Mouse (Mus musculus): Measurements from ENCODE around the gene Metrnl.

The Metrnl gene

DNA sequence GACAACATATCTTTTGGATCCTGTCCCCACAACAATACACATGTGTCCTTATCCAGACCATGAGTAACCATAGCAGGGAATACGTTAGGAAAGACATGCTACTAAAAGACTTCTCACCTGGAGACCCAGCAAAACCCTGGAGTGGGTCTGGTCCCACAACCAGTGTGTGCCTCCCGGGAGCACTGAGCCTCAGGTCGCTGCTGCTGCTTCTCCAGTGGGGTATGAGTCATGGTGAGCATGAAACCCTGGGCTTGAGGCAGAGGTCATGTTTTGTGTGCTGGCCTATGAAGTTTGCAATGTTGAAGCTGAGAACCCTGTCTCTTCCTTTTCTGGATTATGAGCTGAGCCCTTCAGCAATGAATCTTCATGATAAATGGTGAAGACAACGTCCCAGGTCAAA, 15.3 kb upstream of the Metrnl start:
- no peak for DNase-seq

DNA sequence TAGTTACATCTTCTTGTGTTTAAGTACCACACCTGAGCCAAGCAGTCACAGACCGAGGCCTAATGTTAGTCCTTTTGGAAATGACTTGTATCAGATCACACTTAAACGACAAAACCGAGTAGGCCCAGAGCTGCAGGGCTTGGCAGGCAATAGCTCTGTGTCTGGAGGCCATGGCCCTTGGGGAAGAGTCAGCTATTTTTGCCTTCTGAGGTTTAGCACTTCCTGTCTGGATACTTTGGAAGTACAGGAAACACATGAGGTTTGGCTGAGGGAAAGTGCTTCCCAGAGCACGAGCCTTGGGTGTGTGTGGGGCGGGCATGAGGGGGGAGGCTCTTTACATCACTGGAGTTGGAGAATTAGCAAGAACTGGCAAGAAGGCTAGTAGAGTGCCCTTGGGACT, 14.7 kb upstream of the Metrnl start:
- no peak for DNase-seq

- no peak for DNase-seq
These were observed 13.3 kb upstream of the Metrnl start for GRCm38 (mm10) chr11:121688024-121688423.

- no peak for DNase-seq
These were observed 5.9 kb upstream of the Metrnl start for GRCm38 (mm10) chr11:121695304-121696064.

GRCm38 (mm10) chr11:121697271-121697670, 4.1 kb upstream of the Metrnl start:
- DNase-seq = no peak

GRCm38 (mm10) chr11:121698381-121698955, 2.9 kb upstream of the Metrnl start:
- no peak for DNase-seq

DNA sequence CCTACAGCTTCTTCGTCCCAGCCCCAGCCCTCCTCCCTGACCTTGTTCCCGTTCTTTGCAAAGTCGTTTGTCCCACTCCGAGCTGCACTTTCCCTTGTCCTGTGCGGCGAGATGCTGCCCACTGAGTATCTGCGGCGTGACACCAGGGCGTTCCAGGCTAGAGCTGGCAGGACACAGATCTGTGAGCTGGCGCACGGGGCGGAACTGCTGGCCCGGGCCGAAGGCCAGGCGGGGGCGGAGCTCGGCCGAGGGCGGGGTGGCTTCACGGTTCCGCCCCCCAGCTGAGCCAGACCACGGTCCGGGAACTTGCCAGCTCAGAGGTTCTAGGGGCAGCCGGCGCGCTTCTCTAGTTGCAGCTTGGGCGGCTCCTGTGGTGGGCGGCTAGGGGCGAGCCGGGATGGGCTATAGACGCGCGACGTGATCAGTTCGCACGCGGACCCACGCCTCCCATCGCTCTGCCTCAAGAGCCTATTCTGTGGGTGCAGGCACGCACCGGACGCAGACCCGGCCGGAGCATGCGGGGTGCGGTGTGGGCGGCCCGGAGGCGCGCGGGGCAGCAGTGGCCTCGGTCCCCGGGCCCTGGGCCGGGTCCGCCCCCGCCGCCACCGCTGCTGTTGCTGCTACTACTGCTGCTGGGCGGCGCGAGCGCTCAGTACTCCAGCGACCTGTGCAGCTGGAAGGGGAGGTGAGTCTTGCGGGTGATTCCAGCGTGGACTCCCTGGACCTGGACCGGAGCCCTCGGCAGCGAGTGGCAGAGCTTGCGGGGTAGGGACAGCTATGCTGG, 959 bp downstream of the Metrnl start:
- peak; percentile 63 to 66 for DNase-seq

DNA sequence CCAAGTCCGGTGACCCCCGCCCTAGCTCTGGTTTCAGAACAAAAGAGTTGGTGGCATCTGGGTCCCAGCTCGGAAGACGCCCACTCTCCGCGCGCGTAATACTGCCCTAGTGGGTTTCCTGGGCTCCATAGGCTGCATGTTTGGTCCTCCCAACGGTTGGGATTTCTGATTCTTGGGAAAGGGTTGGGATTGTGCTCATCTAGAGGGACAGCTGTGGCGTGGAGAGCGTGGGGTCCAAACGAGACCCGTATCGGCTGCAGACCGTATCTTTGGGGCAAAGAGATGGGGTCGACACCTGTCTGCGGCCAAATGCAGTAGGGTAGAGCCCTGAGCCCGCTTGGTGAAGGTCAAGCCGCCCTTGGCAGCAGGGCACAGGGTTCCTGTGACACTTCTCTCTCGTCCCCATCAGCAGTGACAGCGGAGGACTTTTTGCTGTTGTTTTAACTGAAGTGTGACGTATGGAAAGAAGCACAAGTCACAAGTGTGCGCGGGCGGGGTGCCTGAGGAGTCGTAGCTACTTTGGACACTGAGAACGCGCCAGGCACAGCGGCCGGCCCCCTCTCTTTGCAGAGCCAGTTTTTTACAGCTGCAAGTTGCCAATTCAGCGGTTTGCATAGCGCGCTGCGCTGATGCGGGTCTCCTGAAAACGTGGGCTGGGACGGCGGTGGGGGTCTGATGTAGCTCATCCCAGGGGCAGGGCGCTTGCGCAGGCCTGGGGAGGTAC, 1.7 kb downstream of the Metrnl start:
- DNase-seq = peak; percentile 61 to 70

DNA sequence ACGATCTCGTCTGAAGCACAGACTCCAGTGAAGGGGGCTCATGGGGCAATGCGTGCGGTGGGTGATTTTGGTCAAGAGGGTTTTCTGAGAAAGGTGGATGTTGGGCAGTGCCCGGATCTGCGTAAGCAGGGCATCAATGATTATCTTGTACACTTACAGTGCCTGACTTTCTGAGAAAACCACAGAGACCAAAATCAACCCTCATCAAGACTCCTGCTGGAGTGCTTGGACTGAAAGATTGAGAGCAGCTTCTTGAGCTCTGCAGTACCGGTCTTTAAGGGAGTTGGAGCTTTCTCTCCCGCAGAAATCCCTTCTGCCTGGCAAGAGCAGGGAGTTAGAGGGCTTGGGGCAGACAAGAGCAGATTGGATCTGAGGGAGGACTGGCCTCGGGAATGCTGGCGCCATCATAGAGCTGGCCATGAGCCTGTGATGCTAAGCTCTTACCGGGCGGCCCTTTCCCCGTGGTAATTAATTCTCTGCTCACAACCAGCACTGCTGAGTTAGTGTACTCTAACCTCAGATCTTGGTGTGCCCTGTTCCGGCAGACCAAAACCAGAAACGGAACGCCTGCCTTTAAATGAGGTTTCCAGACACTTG, 2.4 kb downstream of the Metrnl start:
- DNase-seq = no peak

- peak; percentile 24 to 41 for DNase-seq
These were observed 5.2 kb downstream of the Metrnl start for GRCm38 (mm10) chr11:121706521-121707005.

DNA sequence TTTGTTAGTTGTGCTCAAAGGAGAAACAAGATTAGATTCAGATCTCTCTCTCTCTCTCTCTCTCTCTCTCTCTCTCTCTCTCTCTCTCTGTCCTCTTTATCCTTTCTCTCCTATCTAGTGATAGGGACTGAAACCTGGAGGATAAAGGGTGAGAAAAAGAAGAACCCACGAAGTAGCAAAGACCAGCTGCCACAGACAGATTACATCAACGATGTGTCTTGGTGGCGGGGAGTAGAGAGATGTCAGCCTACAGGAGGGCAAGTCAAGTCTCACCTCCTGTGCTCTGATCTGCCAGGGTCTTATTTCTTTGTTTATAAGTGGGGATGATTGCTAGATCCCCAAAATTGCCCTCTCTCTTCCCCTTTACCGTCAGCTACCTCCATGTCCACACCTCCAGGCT, 7.9 kb downstream of the Metrnl start:
- DNase-seq = no peak

DNA sequence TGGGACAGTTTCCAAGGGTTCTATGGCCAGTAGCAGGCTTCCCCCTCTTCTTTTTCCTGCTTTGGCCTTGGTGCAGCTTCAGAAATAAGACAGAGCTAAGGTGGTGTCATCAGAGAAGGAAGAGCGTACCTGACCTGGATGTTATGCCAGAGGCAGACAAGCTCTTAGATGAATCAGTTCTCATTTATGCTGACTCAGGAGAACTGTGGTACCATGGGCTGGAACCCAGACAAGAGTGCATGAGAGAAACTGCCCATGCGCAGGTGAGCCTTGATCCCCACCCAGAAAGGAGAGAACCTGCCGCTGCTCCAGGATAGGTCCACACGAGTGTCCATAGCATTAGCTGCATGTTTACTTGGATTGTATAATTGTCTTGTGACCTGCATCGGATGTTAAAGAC, 8.9 kb downstream of the Metrnl start:
- no peak for DNase-seq

DNA sequence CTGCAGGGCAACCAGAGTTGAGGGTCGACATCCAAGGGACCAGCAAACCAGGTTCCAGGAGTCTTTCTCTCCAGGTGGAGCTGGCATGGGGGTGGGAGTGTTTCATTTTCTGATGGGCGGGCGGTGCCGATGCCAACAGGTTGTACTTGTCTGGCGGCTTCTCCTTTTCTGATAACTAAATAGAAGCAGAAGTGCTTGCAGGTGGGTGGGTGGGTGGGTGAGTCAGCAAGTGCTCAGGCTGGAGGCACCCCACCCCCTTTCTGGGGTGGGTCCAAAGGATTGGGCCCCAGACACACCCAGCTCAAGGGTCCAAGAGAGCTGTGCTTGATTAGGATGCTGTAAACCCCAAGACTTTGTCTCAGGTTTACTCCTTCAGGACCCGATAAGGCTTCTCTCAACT, 11.6 kb downstream of the Metrnl start:
- no peak for DNase-seq

DNA sequence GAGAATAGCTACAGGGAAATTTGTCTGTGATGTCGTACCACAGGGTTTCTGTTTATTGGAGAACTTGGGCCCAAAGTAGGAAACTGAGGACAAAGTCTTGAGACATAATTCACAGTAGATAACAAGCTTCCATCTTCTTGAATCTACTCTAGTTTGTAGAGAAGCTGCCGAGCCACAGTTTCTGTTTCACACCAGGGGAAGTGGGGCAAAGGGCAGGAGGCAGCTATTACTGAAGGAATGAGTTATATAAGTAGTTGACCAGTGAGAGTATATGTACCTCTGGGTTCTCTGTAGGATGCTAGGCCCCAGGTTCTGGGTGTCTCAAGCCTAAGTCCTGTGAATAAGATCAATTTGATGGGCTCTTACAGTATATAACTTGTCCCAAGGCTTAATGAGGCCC, 12.2 kb downstream of the Metrnl start:
- DNase-seq = no peak

GRCm38 (mm10) chr11:121714745-121715485, 13.6 kb downstream of the Metrnl start:
- no peak for DNase-seq

- no peak for DNase-seq
These were observed 16.4 kb downstream of the Metrnl start for GRCm38 (mm10) chr11:121717724-121718123.

GRCm38 (mm10) chr11:121720752-121721151, 19.4 kb downstream of the Metrnl start:
- no peak for DNase-seq

DNA sequence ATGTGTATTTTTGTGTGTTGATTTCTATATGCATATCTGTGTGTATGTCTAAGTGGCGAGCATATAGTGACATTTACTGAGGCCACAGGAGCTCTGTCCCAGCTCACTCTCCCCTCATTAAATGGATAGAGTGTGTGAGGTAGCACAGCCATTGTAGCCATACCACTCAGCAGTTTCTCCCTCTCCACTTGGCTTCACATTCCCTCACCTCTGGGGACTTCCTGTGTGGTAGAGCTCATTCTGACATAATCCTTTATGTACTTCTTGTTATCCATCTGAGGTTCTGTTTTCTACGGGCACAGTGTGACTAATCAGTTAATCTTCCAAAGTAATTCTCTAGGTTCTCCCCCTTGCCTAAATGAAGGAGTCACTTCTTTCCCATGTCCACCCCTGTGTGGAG, 21.1 kb downstream of the Metrnl start:
- no peak for DNase-seq

GRCm38 (mm10) chr11:121726625-121727024, 25.3 kb downstream of the Metrnl start:
- DNase-seq = no peak

DNA sequence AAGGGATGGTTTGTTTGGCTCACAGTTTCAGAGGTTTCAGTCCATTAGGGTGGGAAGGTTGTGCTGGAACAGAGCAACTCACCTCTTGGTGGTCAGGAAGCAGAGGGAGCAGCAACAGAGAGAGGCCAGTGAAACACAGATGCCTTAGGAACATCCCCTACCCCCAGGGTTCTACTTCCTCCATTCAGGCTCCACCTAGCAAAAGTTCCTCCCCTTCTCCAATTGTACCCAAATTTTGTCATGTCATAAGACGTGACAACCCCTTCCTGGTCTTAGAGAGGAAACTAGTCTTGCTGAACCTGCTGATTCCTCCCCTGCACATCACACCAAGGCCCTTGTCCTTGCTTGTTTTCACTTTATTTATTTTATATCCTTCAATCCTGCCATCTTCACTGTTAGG, 32.8 kb downstream of the Metrnl start:
- DNase-seq = no peak

GRCm38 (mm10) chr11:121734892-121735291, 33.5 kb downstream of the Metrnl start:
- DNase-seq = no peak

DNA sequence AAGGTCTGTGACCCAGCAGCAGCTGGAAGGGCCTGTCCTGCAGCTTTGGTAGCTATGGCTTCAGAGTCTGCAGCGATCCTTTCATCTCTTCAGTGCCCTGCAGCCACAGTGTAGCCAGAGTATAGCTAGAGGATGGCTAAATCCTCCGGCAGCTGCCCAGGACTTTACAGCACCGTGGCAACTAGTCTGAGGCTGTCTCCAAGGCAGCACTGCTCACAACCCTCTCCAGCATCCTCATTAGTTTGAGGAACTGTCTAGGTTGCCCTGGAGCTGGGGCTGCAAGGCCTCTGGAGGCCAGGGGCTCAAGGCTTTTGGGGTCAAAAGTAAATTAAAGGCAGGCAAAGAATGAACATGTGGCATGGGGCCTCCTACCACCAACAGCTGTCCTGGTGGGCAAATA, 37.3 kb downstream of the Metrnl start:
- DNase-seq = no peak

Data from B cell, adult 2 months (primary cell).